Mouse (Mus musculus) limb, embryonic 12.5 days (tissue): ENCODE data around the gene A030014E15Rik. TPM values are rescaled to one million over a fixed set of nuclear protein-coding genes. Genes with fewer than 3 reads are reported as not detected.

Experiments
- polyA plus RNA-seq: library from polyadenylated mRNA; unstranded; fragments of >200 nt; fragmentation: Nextera tagmentation; extraction: Ambion mirVana; gene quantifications from 2 replicates; pipeline ENCODE4 v1.2.1, GENCODE M21; 2016

Gene A030014E15Rik
- polyA plus RNA-seq, 1 experiment from 2014 or later = not detected

Other genes starting within 250 kb of the A030014E15Rik start
- gene Mff, start 200.0 kb upstream of the A030014E15Rik start, polyA plus RNA-seq = 210 and 228 TPM in 2 replicates
- 0.23 TPM in 1 of 2 replicates, not detected in the other for gene Tm4sf20, start 156.5 kb upstream of the A030014E15Rik start, polyA plus RNA-seq
- not detected in 2 replicates for gene Gm47791, start 153.7 kb upstream of the A030014E15Rik start, polyA plus RNA-seq
- gene Agfg1, start 85.4 kb upstream of the A030014E15Rik start, polyA plus RNA-seq = 35.9 and 37.6 TPM in 2 replicates
- not detected in 2 replicates for gene A030005L19Rik, start 11.6 kb upstream of the A030014E15Rik start, polyA plus RNA-seq
- not detected in 2 replicates for gene Gm6217, start 6.5 kb downstream of the A030014E15Rik start, polyA plus RNA-seq
- not detected in 2 replicates for gene A030003K21Rik, start 18.5 kb downstream of the A030014E15Rik start, polyA plus RNA-seq
- not detected in 2 replicates for gene Gm7544, start 31.1 kb downstream of the A030014E15Rik start, polyA plus RNA-seq
- not detected in 2 replicates for gene Gm47955, start 35.4 kb downstream of the A030014E15Rik start, polyA plus RNA-seq
- gene Gm47959, start 75.6 kb downstream of the A030014E15Rik start, polyA plus RNA-seq = not detected in 2 replicates
- gene Slc19a3, start 113.5 kb downstream of the A030014E15Rik start, polyA plus RNA-seq = 0.19 and 0.44 TPM in 2 replicates
- gene Krtap28-10, start 117.6 kb downstream of the A030014E15Rik start, polyA plus RNA-seq = not detected in 2 replicates
- not detected in 2 replicates for gene Gm47969, start 120.0 kb downstream of the A030014E15Rik start, polyA plus RNA-seq
- gene A030005K14Rik, start 134.5 kb downstream of the A030014E15Rik start, polyA plus RNA-seq = not detected in 2 replicates
- not detected in 2 replicates for gene Krtap28-13, start 136.0 kb downstream of the A030014E15Rik start, polyA plus RNA-seq
- not detected in 2 replicates for gene Ccl20, start 191.8 kb downstream of the A030014E15Rik start, polyA plus RNA-seq
- not detected in 2 replicates for gene Daw1, start 234.8 kb downstream of the A030014E15Rik start, polyA plus RNA-seq